Mouse (Mus musculus) left cerebral cortex, postnatal 4 days (tissue): ENCODE results near the gene Epm2aip1. TPM values are rescaled to one million over a fixed set of nuclear protein-coding genes. Genes with fewer than 3 reads are reported as not detected.

Source experiments
- DNase-seq: peaks from one replicate; pipeline ENCODE4 v3.0.0-alpha.2; 2022
- intact Hi-C: fragments of 180-260 bp; cut with DNase I; formaldehyde crosslinking; loops from one replicate; pipeline ENCODE4 v1.15.1; 2025
- total RNA-seq, 2 experiments: library from RNA; stranded (reverse); gene quantifications; 2 replicates each; pipeline ENCODE4 v1.2.3; 2021

The Epm2aip1 gene
- total RNA-seq, 2 experiments from 2014 or later: 84.9 to 85.6 TPM

GRCm38 (mm10) chr9:111320912-111321311 is 49.2 kb downstream of the Epm2aip1 start:
- no peak for DNase-seq
- intact Hi-C loops: no loop called here

- DNase-seq: no peak
- intact Hi-C loops: no loop called here
Observed at GRCm38 (mm10) chr9:111324881-111325280, 53.2 kb downstream of the Epm2aip1 start.

Other genes starting within 250 kb of the Epm2aip1 start
- gene Ccrl2, start 214.4 kb upstream of the Epm2aip1 start, total RNA-seq: under 1 TPM; 0.48 to 0.98 TPM
- gene Lrrfip2, start 154.3 kb upstream of the Epm2aip1 start, total RNA-seq: 10 to 100 TPM; 37.9 to 45.8 TPM
- 10 to 100 TPM; 27.0 to 30.7 TPM for gene Mlh1, start 138 bp upstream of the Epm2aip1 start, total RNA-seq
- gene Trank1, start 39.8 kb downstream of the Epm2aip1 start, total RNA-seq: 100 to 1,000 TPM; 128 to 152 TPM
- gene Dclk3, start 167.2 kb downstream of the Epm2aip1 start, total RNA-seq: 10 to 100 TPM; 21.0 to 21.1 TPM